Mouse (Mus musculus): Measurements from ENCODE around the gene Stk32c. TPM values are rescaled to one million over a fixed set of nuclear protein-coding genes. Genes with fewer than 3 reads are reported as not detected.

The Stk32c gene
- polyA plus RNA-seq, 2 experiments, result 0.32 to 4.1 TPM

DNA sequence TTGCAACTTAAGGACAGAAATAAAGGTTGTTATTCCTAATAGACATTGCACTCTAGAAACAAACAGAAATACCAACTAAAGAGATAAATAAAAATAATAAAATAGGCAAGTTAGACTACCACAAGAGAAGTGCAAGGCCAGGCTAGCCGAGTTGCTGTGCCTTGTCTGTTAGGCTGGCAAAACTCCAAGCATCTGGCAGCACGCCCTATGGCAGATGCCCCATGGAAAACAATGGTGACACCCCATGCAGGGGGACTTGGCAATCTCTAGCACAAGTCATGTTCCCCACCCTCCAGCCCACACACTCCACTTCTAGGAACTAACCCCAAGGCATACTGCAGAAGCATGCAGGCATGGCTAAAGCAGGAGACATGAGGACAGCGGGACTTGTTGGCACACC is 79.7 kb downstream of the Stk32c start:
- DNase-seq (ENCODE audit: low spot score), result peak; percentile 7
- no peak for ATAC-seq (ENCODE audit: low FRiP score, low read depth)
- Histone ChIP-seq H3K9ac (ENCODE audit: low read depth, low read length, severe bottlenecking) (no peak overlapping the region), H3K36me3 (ENCODE audit: control insufficient read depth, insufficient read depth, low read length) (no peaks in the 10 kb centered on the region), H3K27ac (replicated peaks; ENCODE audit: low read depth, low read length) (no peak overlapping the region), H3K4me1 (ENCODE audit: control insufficient read depth, insufficient read depth, low read length) (peaks cover 7% of the 10 kb centered on the region; the same call in 1 of the 2 replicates), H3K4me3 (replicated peaks; ENCODE audit: low read length) (no peak overlapping the region), H3K27me3 (ENCODE audit: control insufficient read depth, insufficient read depth, low read length) (no peaks in the 10 kb centered on the region), H3K9me3 (ENCODE audit: control insufficient read depth, low read length) (no peaks in the 10 kb centered on the region), H3K4me2 (replicated peaks; ENCODE audit: low read depth, low read length, severe bottlenecking) (no peak overlapping the region)
- 72% methylated on average over 3 of the region's 3 CpGs for WGBS
- TF ChIP-seq POLR2A (IDR thresholded peaks at IDR 0.05; ENCODE audit: borderline replicate concordance, extremely low read depth, insufficient read depth, insufficient read length), result no peak

DNA sequence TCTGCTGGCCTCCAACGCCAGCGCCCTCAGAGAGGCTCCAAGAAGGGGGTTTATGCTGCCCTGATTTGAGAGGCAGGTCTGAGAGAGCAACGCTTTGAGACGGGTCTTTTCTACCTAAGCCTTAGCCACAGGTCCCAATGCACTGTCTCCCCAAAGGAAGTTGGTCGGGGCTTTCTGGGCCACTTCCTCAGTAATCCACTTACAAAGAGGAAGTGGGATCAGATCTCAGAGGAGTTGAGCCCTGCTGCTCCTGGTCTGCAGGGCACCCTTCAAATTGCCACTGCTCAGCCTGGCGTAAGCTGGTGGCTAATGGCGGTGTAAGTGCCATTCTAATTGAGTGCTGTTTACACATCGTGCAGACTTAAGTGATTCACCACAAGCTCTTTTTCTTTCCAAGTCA is 81.6 kb downstream of the Stk32c start:
- DNase-seq (ENCODE audit: low spot score) (no peak), ATAC-seq (ENCODE audit: low FRiP score, low read depth) (no peak)
- Histone ChIP-seq H3K4me1 (ENCODE audit: control insufficient read depth, insufficient read depth, low read length) (peaks cover 7% of the 10 kb centered on the region; the same call in 1 of the 2 replicates), H3K27ac (replicated peaks; ENCODE audit: low read depth, low read length) (no peak overlapping the region), H3K9ac (ENCODE audit: low read depth, low read length, severe bottlenecking) (no peak overlapping the region), H3K27me3 (ENCODE audit: control insufficient read depth, insufficient read depth, low read length) (no peaks in the 10 kb centered on the region), H3K4me2 (replicated peaks; ENCODE audit: low read depth, low read length, severe bottlenecking) (no peak overlapping the region), H3K9me3 (ENCODE audit: control insufficient read depth, low read length) (no peaks in the 10 kb centered on the region), H3K36me3 (ENCODE audit: control insufficient read depth, insufficient read depth, low read length) (no peaks in the 10 kb centered on the region), H3K4me3 (replicated peaks; ENCODE audit: low read length) (no peak overlapping the region)
- no peak for TF ChIP-seq POLR2A (IDR thresholded peaks at IDR 0.05; ENCODE audit: borderline replicate concordance, extremely low read depth, insufficient read depth, insufficient read length)
- WGBS, result 63% methylated on average over 8 of the region's 8 CpGs

DNA sequence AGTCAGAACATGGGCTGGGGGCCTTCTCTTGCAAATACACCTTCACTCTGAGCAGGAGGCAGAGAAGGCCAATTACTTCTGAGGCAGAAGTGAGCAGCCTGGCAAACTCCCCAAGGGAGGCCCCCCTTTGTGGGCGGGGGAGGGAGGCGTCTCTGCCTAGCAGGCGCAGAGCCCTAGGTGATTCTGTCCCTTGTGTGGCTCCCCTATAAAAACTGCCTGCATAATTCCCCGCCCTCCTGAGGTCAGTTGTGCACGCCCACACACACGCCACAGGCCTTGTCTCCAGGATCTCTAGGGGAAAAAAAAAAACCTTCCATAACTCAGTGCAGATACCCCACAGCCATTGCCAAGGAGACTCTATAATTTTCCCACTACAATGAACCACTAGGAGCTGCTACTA is 82.7 kb downstream of the Stk32c start:
- TF ChIP-seq POLR2A (IDR thresholded peaks at IDR 0.05; ENCODE audit: borderline replicate concordance, extremely low read depth, insufficient read depth, insufficient read length), result no peak
- Histone ChIP-seq H3K9ac (ENCODE audit: low read depth, low read length, severe bottlenecking) (no peak overlapping the region), H3K36me3 (ENCODE audit: control insufficient read depth, insufficient read depth, low read length) (no peaks in the 10 kb centered on the region), H3K4me1 (ENCODE audit: control insufficient read depth, insufficient read depth, low read length) (peaks cover 7% of the 10 kb centered on the region; the same call in 1 of the 2 replicates), H3K4me2 (replicated peaks; ENCODE audit: low read depth, low read length, severe bottlenecking) (no peak overlapping the region), H3K9me3 (ENCODE audit: control insufficient read depth, low read length) (no peaks in the 10 kb centered on the region), H3K27ac (replicated peaks; ENCODE audit: low read depth, low read length) (no peak overlapping the region), H3K4me3 (replicated peaks; ENCODE audit: low read length) (no peak overlapping the region), H3K27me3 (ENCODE audit: control insufficient read depth, insufficient read depth, low read length) (no peaks in the 10 kb centered on the region)
- WGBS, result 10% methylated on average over 3 of the region's 6 CpGs
- DNase-seq (ENCODE audit: low spot score) (peak; percentile 23), ATAC-seq (ENCODE audit: low FRiP score, low read depth) (no peak)

GRCm38 (mm10) chr7:139128994-139129393 is 84.1 kb downstream of the Stk32c start:
- Histone ChIP-seq H3K36me3 (ENCODE audit: control insufficient read depth, insufficient read depth, low read length) (no peaks in the 10 kb centered on the region), H3K4me2 (replicated peaks; ENCODE audit: low read depth, low read length, severe bottlenecking) (no peak overlapping the region), H3K27me3 (ENCODE audit: control insufficient read depth, insufficient read depth, low read length) (no peaks in the 10 kb centered on the region), H3K27ac (replicated peaks; ENCODE audit: low read depth, low read length) (no peak overlapping the region), H3K9me3 (ENCODE audit: control insufficient read depth, low read length) (no peaks in the 10 kb centered on the region), H3K9ac (ENCODE audit: low read depth, low read length, severe bottlenecking) (no peak overlapping the region), H3K4me1 (ENCODE audit: control insufficient read depth, insufficient read depth, low read length) (peaks cover 7% of the 10 kb centered on the region; the same call in 1 of the 2 replicates), H3K4me3 (replicated peaks; ENCODE audit: low read length) (no peak overlapping the region)
- DNase-seq (ENCODE audit: low spot score) (no peak), ATAC-seq (ENCODE audit: low FRiP score, low read depth) (no peak)
- WGBS, result 70% methylated on average over 4 of the region's 4 CpGs
- no peak for TF ChIP-seq POLR2A (IDR thresholded peaks at IDR 0.05; ENCODE audit: borderline replicate concordance, extremely low read depth, insufficient read depth, insufficient read length)

DNA sequence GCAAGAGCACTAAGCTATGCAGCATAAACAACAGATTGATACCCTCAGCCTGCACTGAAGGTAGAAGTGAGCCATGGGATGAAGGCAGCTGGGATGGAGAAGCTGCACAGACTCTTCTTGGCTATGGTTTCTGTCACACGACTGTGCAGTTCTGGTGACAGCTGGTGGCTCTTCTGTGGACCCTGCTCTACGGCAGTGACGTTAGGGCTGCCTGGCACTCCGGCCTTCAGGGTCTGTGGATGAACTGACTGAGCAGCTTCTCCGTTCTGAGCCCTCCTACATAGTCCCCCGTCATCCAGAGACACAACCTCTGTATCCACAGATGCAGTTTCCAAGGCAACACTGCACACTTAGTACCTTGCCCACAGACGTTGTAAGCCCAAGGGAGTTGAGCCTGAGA is 86.6 kb downstream of the Stk32c start:
- ATAC-seq (ENCODE audit: low FRiP score, low read depth), result no peak
- Histone ChIP-seq H3K4me3 (replicated peaks; ENCODE audit: low read length) (no peak overlapping the region), H3K4me1 (ENCODE audit: control insufficient read depth, insufficient read depth, low read length) (peaks cover 7% of the 10 kb centered on the region; the same call in 1 of the 2 replicates), H3K9ac (ENCODE audit: low read depth, low read length, severe bottlenecking) (no peak overlapping the region), H3K9me3 (ENCODE audit: control insufficient read depth, low read length) (no peaks in the 10 kb centered on the region), H3K27ac (replicated peaks; ENCODE audit: low read depth, low read length) (no peak overlapping the region), H3K4me2 (replicated peaks; ENCODE audit: low read depth, low read length, severe bottlenecking) (no peak overlapping the region), H3K27me3 (ENCODE audit: control insufficient read depth, insufficient read depth, low read length) (no peaks in the 10 kb centered on the region), H3K36me3 (ENCODE audit: control insufficient read depth, insufficient read depth, low read length) (no peaks in the 10 kb centered on the region)
- no peak for TF ChIP-seq POLR2A (IDR thresholded peaks at IDR 0.05; ENCODE audit: borderline replicate concordance, extremely low read depth, insufficient read depth, insufficient read length)
- 72% methylated on average over 7 of the region's 7 CpGs for WGBS
- no peak for DNase-seq (ENCODE audit: low spot score)

- Histone ChIP-seq H3K9ac (ENCODE audit: low read depth, low read length, severe bottlenecking) (no peak overlapping the region), H3K4me1 (ENCODE audit: control insufficient read depth, insufficient read depth, low read length) (peaks cover 7% of the 10 kb centered on the region; the same call in 1 of the 2 replicates), H3K36me3 (ENCODE audit: control insufficient read depth, insufficient read depth, low read length) (no peaks in the 10 kb centered on the region), H3K9me3 (ENCODE audit: control insufficient read depth, low read length) (no peaks in the 10 kb centered on the region), H3K27ac (replicated peaks; ENCODE audit: low read depth, low read length) (no peak overlapping the region), H3K4me3 (replicated peaks; ENCODE audit: low read length) (no peak overlapping the region), H3K4me2 (replicated peaks; ENCODE audit: low read depth, low read length, severe bottlenecking) (no peak overlapping the region), H3K27me3 (ENCODE audit: control insufficient read depth, insufficient read depth, low read length) (no peaks in the 10 kb centered on the region)
- ATAC-seq (ENCODE audit: low FRiP score, low read depth), result no peak
- no peak for TF ChIP-seq POLR2A (IDR thresholded peaks at IDR 0.05; ENCODE audit: borderline replicate concordance, extremely low read depth, insufficient read depth, insufficient read length)
- DNase-seq (ENCODE audit: low spot score), result no peak
- WGBS, result 87% methylated on average over 4 of the region's 4 CpGs
Measured at GRCm38 (mm10) chr7:139125881-139126280, 87.2 kb downstream of the Stk32c start.
